Mouse (Mus musculus): ENCODE data around the gene Ntn4. TPM values are rescaled to one million over a fixed set of nuclear protein-coding genes. Genes with fewer than 3 reads are reported as not detected.

Gene Ntn4
- total RNA-seq (2014; fragmentation: Nextera tagmentation) = 14.0 and 14.9 TPM in 2 replicates
- total RNA-seq (2017) = 8.7 and 24.8 TPM in 2 replicates

GRCm38 (mm10) chr10:93640521-93640952, at the start of gene Ntn4:
Gene Ntn4 (plus strand): TSS chr10:93640681.
- no peak for ATAC-seq (replicated peaks; ENCODE audit: low FRiP score, low TSS enrichment, poor library complexity, severe bottlenecking)

GRCm38 (mm10) chr10:93592456-93592855, 48.0 kb upstream of the Ntn4 start:
- 0 out of 2 replicates have a peak, but pooled peaks have one; percentile 42 for ATAC-seq (replicated peaks; ENCODE audit: low FRiP score, low TSS enrichment, poor library complexity, severe bottlenecking)

DNA sequence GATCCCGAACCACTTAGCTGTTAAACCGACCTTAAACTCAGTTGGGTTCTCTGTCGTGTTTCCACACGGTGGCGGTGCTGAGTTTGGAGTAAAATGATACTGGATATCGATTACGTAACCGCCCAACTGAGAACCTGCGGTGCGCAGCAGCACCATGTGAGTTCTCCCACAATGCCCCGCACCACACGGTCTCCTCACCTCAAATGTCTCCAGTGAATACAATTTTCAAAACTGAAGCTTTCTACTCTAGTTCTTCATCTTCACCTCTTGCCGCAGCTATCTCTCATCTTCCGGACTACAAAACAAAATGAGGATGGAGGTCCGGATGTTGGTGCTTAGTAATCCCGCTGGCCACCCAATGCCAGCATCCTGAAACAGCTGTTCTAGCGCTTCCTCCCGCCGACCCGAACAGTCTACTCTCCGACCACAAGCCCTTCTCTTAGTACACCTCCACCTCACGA, 46.4 kb upstream of the Ntn4 start:
- ATAC-seq (replicated peaks; ENCODE audit: low FRiP score, low TSS enrichment, poor library complexity, severe bottlenecking) = peak; percentile 84

DNA sequence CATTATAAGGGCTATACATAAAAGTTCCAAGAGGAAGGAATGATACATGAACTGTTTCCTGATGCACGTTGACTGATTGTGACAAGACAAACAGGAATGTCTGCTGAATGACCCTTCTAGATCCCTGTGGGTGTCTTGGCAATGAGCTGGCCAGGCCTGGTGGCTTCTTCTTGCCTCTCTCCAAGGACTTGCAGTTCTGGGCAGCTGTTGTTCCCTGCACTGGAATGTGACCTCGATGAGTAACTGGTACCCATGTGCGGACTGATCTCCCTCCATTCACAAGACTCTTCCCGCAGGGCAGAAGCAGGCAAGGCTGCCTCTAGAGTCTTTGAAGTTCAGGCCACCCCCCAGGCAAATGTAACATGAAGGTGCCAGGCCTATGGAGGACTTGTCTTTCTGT, 44.6 kb upstream of the Ntn4 start:
- ATAC-seq (replicated peaks; ENCODE audit: low FRiP score, low TSS enrichment, poor library complexity, severe bottlenecking) = no peak

DNA sequence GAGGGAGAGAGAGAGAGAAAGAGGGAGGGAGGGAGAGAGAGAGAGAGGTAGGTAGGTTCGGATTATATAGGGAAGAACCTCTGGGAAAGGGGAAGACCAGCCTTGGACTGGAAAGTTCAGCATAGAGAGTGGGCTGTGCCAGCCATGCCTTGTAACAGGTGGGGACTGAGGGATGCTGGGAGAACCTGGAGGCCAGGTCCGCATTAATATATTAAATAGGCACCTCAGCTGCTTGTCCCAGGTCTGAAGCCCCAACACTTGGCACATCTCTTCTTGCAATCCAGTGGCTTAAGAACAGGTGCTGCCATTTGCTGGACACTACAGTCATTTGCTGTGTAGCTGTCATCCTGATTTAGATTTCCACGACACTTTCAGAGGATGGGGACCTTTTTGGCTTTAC, 43.8 kb upstream of the Ntn4 start:
- ATAC-seq (replicated peaks; ENCODE audit: low FRiP score, low TSS enrichment, poor library complexity, severe bottlenecking) = no peak

GRCm38 (mm10) chr10:93602309-93602708, 38.2 kb upstream of the Ntn4 start:
- ATAC-seq (replicated peaks; ENCODE audit: low FRiP score, low TSS enrichment, poor library complexity, severe bottlenecking) = no peak

- no peak for ATAC-seq (replicated peaks; ENCODE audit: low FRiP score, low TSS enrichment, poor library complexity, severe bottlenecking)
These were observed 37.2 kb upstream of the Ntn4 start for GRCm38 (mm10) chr10:93603256-93603655.

DNA sequence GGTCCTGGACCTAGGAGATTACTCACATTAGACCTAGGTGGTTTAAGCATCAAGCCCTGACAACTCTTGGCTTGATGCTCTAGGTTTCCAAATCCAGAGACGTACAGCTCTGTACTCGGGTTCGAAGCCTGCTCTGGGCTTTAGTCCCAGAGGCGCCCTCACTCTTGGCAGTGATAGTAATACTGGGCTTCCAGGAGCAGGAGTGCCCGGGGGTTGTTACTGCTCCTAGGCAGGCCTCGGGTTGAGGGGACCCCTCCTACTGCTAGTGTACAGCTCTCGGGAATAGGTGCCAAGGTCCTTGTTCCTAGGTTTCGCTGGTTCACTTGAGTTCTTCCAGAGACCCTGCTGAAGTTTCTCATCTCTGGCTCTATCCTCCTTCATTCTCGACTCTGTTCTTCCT, 34.2 kb upstream of the Ntn4 start:
- no peak for ATAC-seq (replicated peaks; ENCODE audit: low FRiP score, low TSS enrichment, poor library complexity, severe bottlenecking)

- ATAC-seq (replicated peaks; ENCODE audit: low FRiP score, low TSS enrichment, poor library complexity, severe bottlenecking) = no peak
These were observed 32.4 kb upstream of the Ntn4 start for GRCm38 (mm10) chr10:93608051-93608450.

GRCm38 (mm10) chr10:93609236-93609635, 31.2 kb upstream of the Ntn4 start:
- ATAC-seq (replicated peaks; ENCODE audit: low FRiP score, low TSS enrichment, poor library complexity, severe bottlenecking) = no peak

DNA sequence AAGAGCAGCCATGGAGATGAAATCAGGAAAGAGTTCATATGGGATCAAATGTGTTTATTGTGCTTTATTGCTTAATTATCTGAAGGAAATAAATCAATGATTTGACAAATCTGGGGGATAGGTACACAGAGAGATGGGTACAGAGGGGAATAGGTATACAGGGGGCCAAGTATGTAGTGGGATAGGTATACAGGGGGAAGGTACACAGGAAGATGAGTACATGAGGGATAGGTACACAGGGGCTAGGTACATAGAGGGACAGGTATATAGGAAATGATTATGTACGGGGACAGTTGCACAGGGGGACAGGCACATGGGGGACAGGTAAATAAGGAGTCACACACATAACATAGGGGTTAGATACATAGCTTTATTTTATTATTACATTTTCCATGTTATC, 29.6 kb upstream of the Ntn4 start:
- no peak for ATAC-seq (replicated peaks; ENCODE audit: low FRiP score, low TSS enrichment, poor library complexity, severe bottlenecking)

- peak; percentile 80 for ATAC-seq (replicated peaks; ENCODE audit: low FRiP score, low TSS enrichment, poor library complexity, severe bottlenecking)
These were observed 29.0 kb upstream of the Ntn4 start for GRCm38 (mm10) chr10:93611419-93612007.

DNA sequence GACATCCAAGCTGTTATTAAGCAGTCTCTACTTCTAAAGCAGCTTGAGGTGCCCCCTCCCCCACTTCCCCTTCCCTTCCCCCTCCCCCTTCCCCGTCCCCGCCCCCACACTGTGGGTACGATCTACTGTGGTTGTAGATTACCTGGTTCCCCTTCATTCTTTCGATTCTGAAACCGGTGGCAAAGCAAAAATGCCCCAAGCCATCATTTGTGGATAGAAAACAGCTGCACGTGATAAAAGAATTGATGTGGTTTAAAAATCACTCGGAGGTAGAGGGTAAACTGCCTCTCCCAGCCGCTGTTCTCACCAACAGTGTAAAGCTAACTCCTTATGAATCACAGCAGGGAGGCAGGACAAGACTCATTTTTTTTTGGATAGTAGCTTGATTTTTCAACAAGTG, 25.6 kb upstream of the Ntn4 start:
- ATAC-seq (replicated peaks; ENCODE audit: low FRiP score, low TSS enrichment, poor library complexity, severe bottlenecking) = no peak

DNA sequence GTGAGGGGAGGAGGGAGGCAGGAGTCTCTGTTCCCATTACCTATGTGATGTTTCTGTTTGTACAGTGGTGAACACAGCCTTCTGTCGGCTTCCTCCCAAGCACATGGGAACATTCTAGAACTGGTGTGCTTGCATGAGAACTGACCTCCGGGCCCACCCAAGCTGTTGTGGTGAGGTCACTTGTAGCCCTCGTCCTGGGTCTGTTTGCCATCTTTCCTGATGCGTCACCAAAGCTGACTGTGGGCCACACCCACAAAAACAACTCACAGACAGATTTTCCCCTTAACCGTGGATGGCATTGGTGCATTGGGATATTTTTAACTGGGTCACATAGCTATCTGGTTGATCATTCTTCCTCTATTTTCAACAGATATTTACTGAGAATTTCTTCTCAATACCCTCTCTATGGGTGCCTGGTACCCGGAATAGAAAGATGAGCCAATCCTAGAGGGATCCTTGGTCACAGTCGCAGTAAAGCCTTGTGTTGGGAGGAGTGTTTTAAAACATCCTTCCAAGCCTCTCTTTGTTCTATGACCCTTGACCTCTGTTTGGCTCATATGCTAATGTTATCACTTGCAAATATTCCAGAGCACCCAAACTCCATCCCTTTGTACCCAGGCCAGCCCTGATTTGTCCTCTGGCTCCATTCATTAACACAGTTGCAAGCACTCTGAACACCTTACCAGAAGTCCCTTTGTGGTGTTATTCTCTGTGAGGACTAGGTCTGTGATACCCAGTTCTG, 19.9 kb upstream of the Ntn4 start:
- ATAC-seq (replicated peaks; ENCODE audit: low FRiP score, low TSS enrichment, poor library complexity, severe bottlenecking) = no peak

DNA sequence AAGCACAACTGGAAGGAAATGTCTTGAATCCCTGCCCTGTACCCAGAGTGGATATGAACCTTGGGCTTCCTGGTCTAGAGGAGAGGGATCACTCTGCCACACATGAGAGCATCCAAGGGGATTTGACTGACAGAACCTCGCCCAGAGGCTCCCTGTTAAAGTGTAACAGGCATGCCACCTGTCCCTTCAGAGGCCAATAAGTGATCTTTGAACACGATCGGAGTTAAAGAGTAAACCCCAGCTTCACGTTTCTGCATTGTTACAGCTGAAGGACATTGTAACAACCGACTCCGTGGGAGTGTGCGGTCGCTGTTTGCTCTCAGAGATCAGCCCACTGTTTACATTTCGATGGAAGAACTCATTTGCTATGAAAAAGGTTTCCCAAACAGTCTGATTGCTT, 16.8 kb upstream of the Ntn4 start:
- ATAC-seq (replicated peaks; ENCODE audit: low FRiP score, low TSS enrichment, poor library complexity, severe bottlenecking) = no peak

DNA sequence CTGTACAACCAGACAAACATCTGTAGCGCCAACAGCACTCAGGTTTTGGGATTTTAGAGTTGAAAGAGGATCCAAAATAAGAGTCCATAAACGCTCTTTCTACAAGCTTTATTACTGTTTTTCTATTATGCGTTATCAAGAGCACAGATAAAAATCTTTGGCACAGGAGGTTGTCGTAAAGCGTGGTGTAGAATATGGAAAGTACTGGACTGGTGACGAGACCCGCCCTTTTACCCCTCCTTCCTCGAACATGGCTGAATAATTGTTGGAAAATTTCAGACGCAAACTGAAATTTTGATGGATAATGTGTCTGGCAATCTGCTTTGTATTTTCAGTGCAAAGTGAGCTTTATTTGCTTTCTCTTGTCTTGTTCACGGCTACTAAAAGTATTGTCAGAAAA, 16.3 kb upstream of the Ntn4 start:
- ATAC-seq (replicated peaks; ENCODE audit: low FRiP score, low TSS enrichment, poor library complexity, severe bottlenecking) = no peak

- ATAC-seq (replicated peaks; ENCODE audit: low FRiP score, low TSS enrichment, poor library complexity, severe bottlenecking) = no peak
These were observed 10.2 kb upstream of the Ntn4 start for GRCm38 (mm10) chr10:93630310-93630709.

GRCm38 (mm10) chr10:93632086-93632485, 8.4 kb upstream of the Ntn4 start:
- no peak; the same call in 1 of the 2 replicates for ATAC-seq (replicated peaks; ENCODE audit: low FRiP score, low TSS enrichment, poor library complexity, severe bottlenecking)

DNA sequence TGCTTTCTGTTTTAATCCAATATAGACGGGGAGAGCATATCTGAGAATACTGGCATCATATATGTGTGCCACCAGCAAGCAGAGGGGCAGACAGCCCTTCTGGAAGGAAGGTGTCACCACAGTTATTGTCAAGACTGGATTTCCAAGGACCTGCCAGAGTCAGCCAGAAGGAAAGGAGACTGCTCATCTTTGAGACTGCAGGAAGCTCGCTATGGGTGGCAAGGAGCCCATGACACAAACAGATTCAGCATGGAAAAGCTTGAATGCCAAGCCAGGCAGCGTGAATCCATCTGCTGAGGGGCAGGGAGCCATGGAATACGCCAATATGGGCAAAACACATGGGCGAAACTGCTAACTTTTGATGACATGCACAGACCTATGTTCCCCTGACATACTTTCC, 6.9 kb upstream of the Ntn4 start:
- ATAC-seq (replicated peaks; ENCODE audit: low FRiP score, low TSS enrichment, poor library complexity, severe bottlenecking) = no peak

DNA sequence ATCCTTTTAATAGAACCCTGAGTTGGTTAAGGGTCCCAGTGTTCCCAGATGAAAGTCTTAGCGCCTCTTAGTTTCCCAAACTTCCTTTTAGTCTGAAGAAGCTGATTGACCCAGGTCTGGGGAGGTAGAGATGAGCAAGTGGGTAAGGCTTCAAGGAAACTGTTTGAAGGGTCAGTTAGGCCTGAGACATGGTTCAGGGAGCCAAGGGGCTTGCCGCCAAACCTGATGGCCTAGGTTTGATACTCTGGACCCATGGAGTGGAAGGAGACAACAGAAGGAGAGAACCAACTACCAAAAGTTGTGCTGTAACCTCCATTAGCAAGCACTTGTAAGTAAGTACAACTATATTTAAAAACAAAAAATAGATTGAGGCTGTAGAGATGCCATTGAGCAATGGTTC, 6.5 kb upstream of the Ntn4 start:
- ATAC-seq (replicated peaks; ENCODE audit: low FRiP score, low TSS enrichment, poor library complexity, severe bottlenecking) = no peak

DNA sequence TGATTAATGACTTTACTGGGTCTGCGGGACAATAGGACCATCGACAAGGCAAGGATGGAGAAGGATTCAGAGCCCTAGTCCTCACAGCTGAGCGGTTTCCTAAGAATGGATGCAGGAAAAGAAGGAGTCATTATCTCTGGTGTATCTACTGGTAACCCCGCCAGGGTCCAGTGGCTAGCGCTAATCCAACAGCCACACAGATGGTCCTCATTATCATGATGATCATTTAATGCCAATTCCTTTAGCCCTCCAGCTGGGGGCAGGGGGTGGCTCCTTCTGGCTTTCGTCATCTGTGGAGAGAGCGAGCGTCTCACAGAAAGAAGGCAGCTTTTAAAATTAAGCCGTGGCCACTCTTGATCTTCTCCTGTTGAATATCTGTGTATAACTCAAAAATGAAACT, 4.5 kb upstream of the Ntn4 start:
- no peak for ATAC-seq (replicated peaks; ENCODE audit: low FRiP score, low TSS enrichment, poor library complexity, severe bottlenecking)

All from megakaryocyte-erythroid progenitor cell, adult 5-6 weeks (primary cell).